Mouse (Mus musculus) kidney, adult 18-20 months (tissue): Measurements from ENCODE around the gene Mars.

Source experiments
- DNase-seq: peaks from one replicate; pipeline ENCODE4 v3.0.0; 2021

Gene Mars

GRCm38 (mm10) chr10:127311476-127312355 is at the start of gene Mars:
Gene Mars, minus strand, starts transcription at chr10:127311786.
- DNase-seq = peak; percentile 94

DNA sequence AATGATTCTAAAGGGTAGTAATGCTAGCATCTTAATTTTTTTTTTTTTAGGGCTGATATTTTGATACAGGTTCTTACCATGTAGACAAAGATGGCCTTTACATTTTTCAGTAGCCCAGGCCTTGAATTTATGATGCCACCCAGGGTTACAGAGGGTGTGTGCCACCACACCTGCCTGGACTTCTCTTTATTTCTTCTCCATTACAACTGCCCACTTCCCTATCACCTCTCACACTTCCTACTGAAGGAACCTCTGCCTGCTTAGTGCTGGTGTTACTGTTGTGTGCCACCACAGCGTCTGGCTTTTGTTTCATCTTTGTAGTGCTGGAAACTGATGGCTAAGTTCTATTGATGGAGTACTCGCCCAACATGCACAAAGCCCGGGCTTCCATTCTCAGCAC is 49.1 kb upstream of the Mars start:
- no peak for DNase-seq

DNA sequence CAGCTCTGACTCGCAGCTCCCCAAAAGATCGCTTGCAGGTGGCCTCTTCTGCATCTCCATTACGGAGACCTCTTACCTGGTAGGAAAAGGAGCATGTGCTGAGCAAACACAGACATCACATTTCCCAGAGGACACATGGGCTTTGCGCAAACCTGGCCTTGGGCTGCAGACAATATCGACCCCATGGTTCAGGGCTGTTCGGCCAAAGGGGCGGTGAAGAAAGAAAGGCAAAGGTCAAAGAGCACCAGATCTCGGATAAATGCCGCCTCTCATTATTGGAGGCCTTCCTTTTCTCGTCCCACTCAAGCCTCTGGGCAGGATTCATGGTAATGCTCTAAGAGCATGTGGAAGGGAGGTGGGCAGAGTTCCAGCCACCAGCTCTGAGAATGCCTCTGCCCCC is 43.8 kb upstream of the Mars start:
- no peak for DNase-seq

GRCm38 (mm10) chr10:127353909-127354895 is 42.6 kb upstream of the Mars start, which contains the start of gene Inhbe:
Gene Inhbe, minus strand, starts transcription at chr10:127354411.
- DNase-seq = no peak

DNA sequence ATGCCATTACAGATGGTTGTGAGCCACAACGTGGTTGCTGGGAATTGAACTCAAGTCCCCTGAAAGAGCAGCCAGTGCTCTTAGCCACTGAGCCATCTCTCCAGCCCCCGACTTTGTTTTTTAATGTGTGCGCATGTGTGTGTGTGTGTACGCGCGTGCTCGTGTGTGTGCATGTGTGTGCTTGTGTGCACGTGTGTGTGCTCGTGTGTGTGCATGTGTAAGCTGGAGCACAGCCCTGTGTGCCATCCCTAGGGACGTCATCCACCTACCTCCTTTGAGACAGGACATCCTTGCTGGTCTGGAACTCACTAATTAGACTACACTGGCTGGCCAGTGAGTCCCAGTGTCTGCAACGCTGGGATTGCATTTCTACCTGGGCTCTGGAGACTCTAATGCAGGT is 41.2 kb upstream of the Mars start:
- DNase-seq = no peak

DNA sequence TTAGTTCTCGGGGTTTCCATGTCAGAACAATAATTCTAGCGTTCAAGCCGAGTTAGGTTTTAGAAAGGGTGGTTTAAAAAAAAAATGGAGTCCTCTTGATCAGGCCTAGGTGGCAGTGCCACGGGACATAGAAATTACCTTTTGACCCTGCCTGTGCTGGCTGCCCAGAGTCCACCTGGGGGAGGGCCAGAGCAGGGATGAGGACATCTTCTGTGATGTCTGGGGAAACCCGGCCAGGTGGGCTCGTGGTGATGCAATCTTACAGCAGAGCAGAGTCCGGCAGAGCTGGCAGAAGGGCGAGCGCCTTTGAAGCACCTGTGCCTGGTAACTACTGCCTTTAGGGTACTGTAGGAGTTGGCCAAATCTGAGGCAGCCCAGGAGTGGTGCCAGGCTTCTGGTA is 40.6 kb upstream of the Mars start:
- no peak for DNase-seq

GRCm38 (mm10) chr10:127351719-127352118 is 40.1 kb upstream of the Mars start:
- no peak for DNase-seq

DNA sequence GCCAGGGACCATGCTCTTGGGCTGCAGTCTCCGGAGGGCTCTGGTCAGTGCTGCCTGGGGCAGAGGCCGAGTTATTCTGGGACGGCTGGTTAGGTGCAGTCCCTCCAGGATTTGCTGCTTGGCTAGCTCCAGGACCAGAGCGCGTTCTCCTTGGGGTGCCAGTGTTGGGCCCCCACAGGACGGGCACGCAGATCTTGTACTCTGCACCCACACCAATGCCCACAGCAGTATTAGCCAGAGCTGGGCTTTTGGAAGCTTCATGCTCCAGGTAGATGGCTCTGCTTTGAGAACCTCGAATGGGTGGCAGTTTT is 39.7 kb upstream of the Mars start:
- DNase-seq = no peak

- peak; percentile 79 for DNase-seq
Measured at GRCm38 (mm10) chr10:127350594-127351284, 39.2 kb upstream of the Mars start.

- no peak for DNase-seq
Measured at GRCm38 (mm10) chr10:127349810-127350209, 38.2 kb upstream of the Mars start.

GRCm38 (mm10) chr10:127348957-127349356 is 37.4 kb upstream of the Mars start:
- no peak for DNase-seq

DNA sequence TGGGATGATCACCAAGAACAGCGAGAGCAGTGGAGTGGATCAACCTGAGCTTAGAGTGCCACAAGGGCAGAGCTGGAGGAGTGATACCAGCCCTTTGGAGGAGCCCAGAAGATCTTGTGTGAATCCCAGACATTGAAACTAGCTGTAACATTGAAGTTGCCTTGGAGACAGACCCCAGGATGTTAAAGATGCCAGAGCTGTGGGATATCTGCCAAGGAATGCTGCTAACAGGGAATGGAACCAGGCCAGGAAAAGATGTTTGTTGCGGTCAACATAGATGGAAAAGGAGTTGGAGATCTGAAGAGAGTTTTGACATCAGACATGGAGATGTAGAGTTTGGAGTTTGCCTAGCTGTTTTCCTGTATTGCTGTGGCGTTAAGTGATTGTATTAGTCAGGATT is 34.6 kb upstream of the Mars start:
- DNase-seq = no peak

DNA sequence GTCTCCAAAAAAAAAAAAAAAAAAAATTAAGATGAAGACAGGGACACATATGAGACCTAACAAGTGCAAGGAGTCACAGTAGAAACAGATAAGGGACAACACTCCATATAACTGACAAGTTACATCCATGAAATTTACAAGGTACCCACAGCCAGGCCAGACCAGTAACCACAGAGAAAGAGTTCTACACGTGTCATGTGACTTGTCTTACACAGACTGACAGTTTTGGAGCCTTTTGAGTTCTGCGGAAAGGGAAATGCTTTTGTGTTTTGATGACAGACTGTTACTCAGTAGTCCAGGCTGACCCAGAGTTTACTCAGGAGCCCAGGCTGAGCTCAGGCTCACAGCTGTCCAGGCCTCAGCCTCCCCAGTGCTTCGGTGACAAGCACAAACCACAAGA is 31.4 kb upstream of the Mars start:
- no peak for DNase-seq

- peak; percentile 85 for DNase-seq
Measured at GRCm38 (mm10) chr10:127341891-127342639, 30.5 kb upstream of the Mars start, which contains the start of gene Gli1. Gene Gli1, minus strand, starts transcription at chr10:127341974.

DNA sequence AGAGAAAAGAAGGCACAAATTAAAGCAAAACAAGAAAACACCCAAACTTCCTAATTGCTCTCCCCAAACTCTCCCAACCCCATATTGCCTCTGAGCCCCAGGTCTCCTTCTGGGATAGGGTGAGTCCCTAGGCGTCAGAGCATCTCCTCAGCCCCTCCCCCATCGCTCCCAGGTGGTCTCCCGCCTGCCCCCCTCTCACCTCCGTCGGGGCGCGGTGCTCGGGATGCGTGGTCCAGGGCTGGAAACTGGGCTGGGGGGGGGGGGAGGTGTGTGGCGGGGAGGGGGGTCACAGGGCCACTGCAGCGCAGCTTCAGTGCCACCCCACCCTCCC is 29.7 kb upstream of the Mars start:
- DNase-seq = no peak

- DNase-seq = no peak
Measured at GRCm38 (mm10) chr10:127340577-127341359, 29.2 kb upstream of the Mars start.

DNA sequence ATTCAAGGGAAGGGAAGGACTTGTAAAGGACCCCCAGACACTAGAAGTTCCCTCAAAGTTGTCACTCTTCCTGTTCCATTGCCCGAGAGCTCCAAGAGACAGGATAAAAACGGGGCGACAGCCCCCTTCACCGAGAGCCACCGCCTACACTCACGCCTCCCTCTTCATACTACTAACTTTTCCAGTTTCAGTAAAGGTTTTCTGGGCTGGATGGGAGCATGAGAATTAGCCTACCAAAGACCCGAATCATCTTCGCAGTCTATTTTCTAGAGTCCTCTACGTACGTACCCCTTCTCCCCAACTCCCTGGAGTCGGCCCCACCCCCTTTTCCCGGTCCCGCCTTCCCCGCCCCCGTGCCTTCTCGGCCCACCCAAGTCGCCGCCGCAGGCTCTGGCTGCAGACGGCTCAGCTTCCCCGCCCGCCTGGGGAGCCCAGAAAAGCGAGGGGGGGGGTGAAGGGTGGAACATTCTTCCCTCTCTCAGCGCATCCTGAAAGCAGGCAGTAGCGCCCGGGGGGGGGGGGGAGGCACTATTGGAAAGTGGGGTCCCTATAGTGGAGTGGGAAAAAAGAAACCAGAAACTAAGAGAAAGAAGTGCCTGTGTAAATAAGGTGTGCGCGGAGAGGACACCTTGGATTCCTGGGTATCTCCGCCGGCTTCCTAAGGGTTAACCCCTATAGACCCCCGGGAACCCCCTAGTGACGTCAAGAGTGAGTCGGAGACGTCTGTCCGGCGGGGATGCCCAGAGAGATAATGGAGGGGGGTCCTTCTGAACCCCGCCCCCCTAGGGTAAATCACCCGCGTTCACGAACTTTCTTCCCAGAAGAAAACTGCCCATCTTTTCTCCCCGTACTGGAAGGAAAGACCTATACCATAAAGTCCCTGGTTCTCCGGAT is 28.3 kb upstream of the Mars start:
- peak; percentile 32 for DNase-seq

DNA sequence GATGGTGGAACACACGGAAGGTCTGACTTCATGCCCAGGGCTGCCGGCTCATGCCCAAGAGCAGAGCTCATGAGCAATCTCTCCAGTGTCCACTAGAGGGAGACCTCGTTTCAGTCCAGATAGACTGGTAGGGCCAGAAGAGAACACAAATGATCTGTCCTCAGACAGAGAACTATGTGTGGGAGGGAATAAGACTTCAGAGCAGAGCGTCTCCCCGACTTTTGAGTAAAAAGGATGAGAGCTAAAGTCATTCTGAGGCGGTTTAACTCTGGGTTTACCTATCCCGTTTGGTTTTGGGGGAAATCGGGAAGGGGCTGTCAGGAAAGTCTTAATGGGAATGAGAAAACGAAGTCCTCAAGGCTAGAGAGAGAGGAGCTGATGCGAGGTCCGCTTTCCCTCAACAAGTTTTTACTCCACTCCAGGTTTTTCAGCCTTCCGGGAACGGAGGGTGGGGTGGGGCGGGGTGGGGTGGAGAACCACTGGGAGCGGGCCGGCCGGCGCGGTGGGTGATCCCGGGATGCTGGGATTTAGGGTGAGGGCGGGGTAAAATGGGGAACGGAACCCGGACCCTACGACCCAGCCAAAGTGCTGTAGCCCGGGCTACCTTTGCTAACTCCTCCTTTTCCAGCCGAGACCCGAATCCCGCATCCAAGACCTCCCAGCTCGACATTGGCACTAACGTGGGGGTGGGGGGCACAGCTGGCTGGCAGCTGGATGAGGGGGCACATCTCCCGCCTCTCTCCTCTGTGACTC is 27.5 kb upstream of the Mars start:
- peak; percentile 89 for DNase-seq

DNA sequence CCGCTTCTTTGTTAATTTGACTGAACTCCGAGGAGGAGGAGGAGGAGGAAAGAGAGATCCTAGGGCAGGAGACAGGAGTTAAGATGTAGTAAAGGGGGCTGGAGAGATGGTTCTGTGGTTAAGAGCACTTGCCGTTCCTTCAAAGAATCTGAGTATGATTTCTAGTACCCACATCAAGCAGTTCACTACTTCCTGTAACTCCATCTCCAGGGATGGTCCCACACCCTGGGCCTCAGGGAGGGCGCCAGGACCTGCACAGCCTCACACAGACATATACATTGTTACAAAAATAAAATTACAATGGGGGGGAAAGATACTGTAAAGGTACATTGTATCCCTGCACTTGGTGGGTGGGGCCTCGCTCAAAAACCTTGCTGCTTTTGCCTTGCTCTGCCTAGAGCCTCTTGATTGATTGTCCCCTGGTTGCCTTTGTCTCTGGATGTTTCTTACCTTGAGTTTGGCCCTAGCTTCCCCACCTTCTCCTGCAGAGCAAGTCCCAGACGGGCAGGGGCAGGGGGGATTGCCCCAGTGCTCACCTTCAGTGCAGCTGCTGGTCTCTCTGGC is 26.0 kb upstream of the Mars start:
- no peak for DNase-seq
